Mouse (Mus musculus) heart, embryonic 11.5 days (tissue): ENCODE data around the gene Tctn1. TPM values are rescaled to one million over a fixed set of nuclear protein-coding genes. Genes with fewer than 3 reads are reported as not detected.

Experiments
- ATAC-seq: fragments of 200-750 bp; cut with Nextera tagmentation; replicated peaks from 2 replicates; pipeline ENCODE4 v1.8.0; 2017; ENCODE audit warnings: moderate library complexity; ENCODE audit not compliant: insufficient number of reproducible peaks, low FRiP score, low TSS enrichment
- H3K27ac ChIP-seq: fragments of 300-500 bp; sonication (generic); 2 replicates; pipeline ENCODE4 v1.5.1; 2014; ENCODE audit warnings: mild to moderate bottlenecking, low read depth, low read length
- H3K27me3 ChIP-seq: fragments of 300-500 bp; sonication (generic); 2 replicates; pipeline ENCODE4 v1.6.1; 2014; ENCODE audit warnings: mild to moderate bottlenecking, low read length, mixed read lengths; ENCODE audit not compliant: control insufficient read depth, insufficient read depth
- H3K36me3 ChIP-seq: fragments of 300-500 bp; sonication (generic); 2 replicates; pipeline ENCODE4 v1.6.1; 2014; ENCODE audit warnings: mild to moderate bottlenecking, low read length, moderate library complexity, mixed read lengths; ENCODE audit not compliant: control insufficient read depth, insufficient read depth
- H3K4me1 ChIP-seq: fragments of 300-500 bp; sonication (generic); 2 replicates; pipeline ENCODE4 v1.6.1; 2014; ENCODE audit warnings: low read length; ENCODE audit not compliant: control insufficient read depth, insufficient read depth
- H3K4me2 ChIP-seq: fragments of 300-500 bp; sonication (generic); 2 replicates; pipeline ENCODE4 v1.6.1; 2014; ENCODE audit warnings: mild to moderate bottlenecking, moderate library complexity
- H3K4me3 ChIP-seq: fragments of 300-500 bp; sonication (generic); 2 replicates; pipeline ENCODE4 v1.5.1; 2014; ENCODE audit warnings: low read depth, low read length
- H3K9ac ChIP-seq: fragments of 300-500 bp; sonication (generic); 2 replicates; pipeline ENCODE4 v1.6.1; 2014; ENCODE audit warnings: mild to moderate bottlenecking, low read depth, low read length, moderate library complexity
- H3K9me3 ChIP-seq: fragments of 300-500 bp; sonication (generic); replicated peaks from 2 replicates; pipeline ENCODE4 v1.6.1; 2016; ENCODE audit warnings: low read length; ENCODE audit not compliant: control insufficient read depth
- WGBS: fragments of 180-500 bp; shearing (Covaris S2); extraction: QIAGEN DNeasy Blood & Tissue Kit; methylation state at CpG from one replicate; pipeline ENCODE4 v1.1.7; 2014; ENCODE audit not compliant: insufficient replicate concordance; 5-methylcytosine and 5-hydroxymethylcytosine counted together
- polyA plus RNA-seq: library from polyadenylated mRNA; unstranded; fragments of >200 nt; fragmentation: Nextera tagmentation; extraction: Ambion mirVana; gene quantifications from 2 replicates; pipeline ENCODE4 v1.2.1, GENCODE M21; 2014

The Tctn1 gene
- polyA plus RNA-seq, 1 experiment from 2014 or later = 2.2 TPM

DNA sequence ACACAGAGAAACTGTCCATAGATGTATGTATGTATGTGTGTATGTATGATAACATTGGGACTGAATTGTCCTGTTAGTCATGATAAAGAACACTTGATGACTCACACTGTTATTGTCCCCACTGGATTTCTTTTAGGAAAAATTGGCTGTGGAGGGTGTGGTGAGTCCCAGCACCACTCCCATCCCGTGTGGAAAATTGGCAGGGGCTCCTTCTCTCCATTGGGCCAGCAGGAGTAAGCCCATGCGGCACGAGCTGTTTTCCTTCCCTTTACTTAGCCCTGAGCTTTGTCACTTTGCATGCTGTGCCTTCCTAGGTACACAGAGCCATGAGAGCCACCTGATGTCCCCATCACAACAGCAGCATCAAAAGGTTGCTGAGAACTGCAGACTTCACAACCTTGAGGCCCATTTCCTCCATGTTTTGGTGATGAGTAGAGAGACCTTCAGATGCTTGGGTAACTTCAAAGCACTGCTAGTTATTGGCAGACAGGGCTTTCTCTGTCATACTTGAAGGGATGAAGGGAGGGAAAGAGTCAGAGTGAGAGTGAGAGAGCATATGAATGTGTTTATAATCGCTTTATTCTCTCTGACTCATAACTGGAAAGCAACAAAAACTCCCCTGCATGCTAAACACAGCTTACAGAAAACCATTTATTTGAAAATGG, 24.0 kb upstream of the Tctn1 start:
- Histone ChIP-seq H3K36me3 (no peaks in the 10 kb centered on the region; the same call in 1 of the 2 replicates), H3K4me1 (peaks cover 41% of the 10 kb centered on the region), H3K27ac (no peak overlapping the region), H3K4me3 (no peak overlapping the region), H3K9ac (no peak overlapping the region), H3K4me2 (no peak overlapping the region), H3K27me3 (no peaks in the 10 kb centered on the region), H3K9me3 (no peaks in the 10 kb centered on the region)
- 81% methylated on average over 4 of the region's 4 CpGs for WGBS
- ATAC-seq = no peak

DNA sequence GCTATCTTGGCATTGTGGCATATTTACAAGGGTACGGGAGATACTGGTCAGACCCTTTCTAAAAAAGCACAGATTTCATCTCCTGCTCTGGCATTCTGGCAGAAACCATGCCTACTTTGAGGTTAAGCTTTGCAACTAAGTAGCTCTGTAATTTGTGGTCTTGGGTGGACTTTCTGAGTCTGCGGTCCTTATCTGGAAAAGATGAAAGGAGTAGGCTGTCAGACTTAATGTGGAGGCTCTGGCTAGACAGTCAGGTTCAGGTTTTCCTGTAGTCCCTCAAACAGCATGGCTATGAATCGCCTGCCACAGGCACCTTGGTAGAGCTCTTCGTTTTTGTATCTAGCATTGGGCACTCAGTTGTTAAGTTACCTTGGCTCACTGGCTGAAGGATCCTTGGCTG, 22.8 kb upstream of the Tctn1 start:
- H3K9ac ChIP-seq = no peak overlapping the region
- WGBS = 71% methylated on average over 4 of the region's 4 CpGs
- H3K27me3 ChIP-seq = no peaks in the 10 kb centered on the region
- ATAC-seq = no peak
- H3K4me3 ChIP-seq = no peak overlapping the region
- H3K36me3 ChIP-seq = no peaks in the 10 kb centered on the region
- no peak overlapping the region for H3K27ac ChIP-seq
- H3K9me3 ChIP-seq = no peaks in the 10 kb centered on the region
- peaks cover 29% of the 10 kb centered on the region for H3K4me1 ChIP-seq
- no peak overlapping the region for H3K4me2 ChIP-seq

DNA sequence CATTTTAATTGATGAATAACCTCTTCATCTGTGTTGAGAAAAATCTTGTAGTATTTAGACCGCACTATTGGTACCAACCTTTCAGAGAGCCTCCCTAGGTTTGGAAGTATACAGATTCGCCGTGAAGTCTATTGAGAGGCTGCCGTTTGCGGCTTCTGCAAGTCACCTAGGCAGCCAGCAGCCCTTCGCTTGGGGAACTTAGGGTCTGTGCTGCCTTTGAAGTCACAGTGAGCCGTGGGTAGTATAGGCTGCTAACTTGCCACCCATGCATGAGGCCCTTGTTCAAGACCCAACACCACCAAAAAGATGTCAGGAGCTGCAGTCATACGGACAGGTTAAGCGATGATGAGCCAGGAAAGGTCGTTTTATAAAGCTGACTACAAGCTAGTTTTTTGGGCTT, 21.9 kb upstream of the Tctn1 start:
- Histone ChIP-seq H3K4me1 (peaks cover 21% of the 10 kb centered on the region), H3K27ac (no peak overlapping the region), H3K4me2 (peak overlapping the region; percentile 98), H3K9me3 (no peaks in the 10 kb centered on the region), H3K9ac (no peak overlapping the region), H3K4me3 (peak overlapping the region; percentile 99), H3K36me3 (no peaks in the 10 kb centered on the region), H3K27me3 (no peaks in the 10 kb centered on the region)
- 84% methylated on average over 10 of the region's 10 CpGs for WGBS
- ATAC-seq = no peak

DNA sequence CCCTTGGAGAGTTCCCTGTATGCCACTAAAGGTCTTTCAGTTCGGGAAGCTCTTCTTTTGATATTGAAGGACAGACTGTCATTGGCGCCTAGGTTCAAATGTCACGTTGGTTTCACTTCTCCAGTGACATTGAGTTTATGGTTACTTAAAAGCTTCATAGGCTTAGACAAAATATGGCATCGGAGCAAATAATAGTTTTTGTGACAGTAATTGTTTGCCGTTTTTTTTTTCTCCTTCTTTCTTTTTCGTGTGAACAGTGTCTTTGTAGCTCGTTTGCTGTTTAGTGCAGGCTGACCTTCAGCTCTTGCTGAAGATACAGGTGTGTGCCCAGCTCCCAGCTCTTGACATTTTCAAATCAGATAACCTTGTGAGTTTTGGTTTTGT, 21.5 kb upstream of the Tctn1 start:
- Histone ChIP-seq H3K27ac (peak overlapping the region; percentile 71; the same call in 1 of the 2 replicates), H3K9ac (peak overlapping the region; percentile 93), H3K27me3 (no peaks in the 10 kb centered on the region), H3K9me3 (no peaks in the 10 kb centered on the region), H3K36me3 (no peaks in the 10 kb centered on the region), H3K4me2 (peak overlapping the region; percentile 98), H3K4me3 (peak overlapping the region; percentile 99), H3K4me1 (peaks cover 19% of the 10 kb centered on the region)
- 50% methylated on average over 7 of the region's 7 CpGs for WGBS
- ATAC-seq = no peak

DNA sequence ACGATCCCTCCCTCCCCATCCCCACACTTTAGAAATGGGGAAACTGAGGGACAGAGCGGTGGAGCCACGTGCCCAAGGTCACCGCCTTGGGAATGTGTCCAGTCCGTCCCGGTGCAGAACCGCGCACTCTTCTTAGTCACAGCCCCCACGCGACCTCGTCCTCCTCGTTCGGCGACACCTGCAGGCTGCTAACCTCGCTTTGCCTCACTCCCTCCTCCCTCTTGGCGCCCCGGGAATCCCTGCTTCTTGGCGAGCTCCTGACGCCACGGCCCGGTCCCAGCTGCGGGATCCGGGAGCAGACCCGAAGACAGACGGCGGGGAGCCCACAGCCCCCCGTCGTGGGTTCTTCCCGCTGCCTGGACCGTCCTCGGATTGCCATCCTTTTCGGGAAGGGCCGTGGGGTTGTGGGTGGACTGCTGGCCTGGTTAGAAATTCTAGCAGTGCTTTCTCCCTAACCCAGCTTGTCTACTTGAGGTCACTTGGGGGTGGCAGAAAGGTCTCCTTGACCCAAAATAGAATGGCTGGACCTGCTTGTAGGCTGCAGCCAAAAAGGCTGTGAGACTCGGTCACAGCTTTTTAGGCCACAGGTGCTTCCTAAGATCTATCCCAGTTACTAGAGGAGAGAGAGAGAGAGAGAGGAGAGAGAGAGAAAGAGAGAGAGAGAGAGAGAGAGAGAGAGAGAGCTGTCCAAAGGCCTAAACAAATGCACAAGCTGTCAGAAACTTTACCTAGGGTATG, 20.9 kb upstream of the Tctn1 start:
- Histone ChIP-seq H3K4me1 (peaks cover 25% of the 10 kb centered on the region), H3K9me3 (no peaks in the 10 kb centered on the region), H3K36me3 (no peaks in the 10 kb centered on the region), H3K4me2 (peak overlapping the region; percentile 98), H3K4me3 (peak overlapping the region; percentile 99), H3K9ac (peak overlapping the region; percentile 93), H3K27me3 (no peaks in the 10 kb centered on the region), H3K27ac (peak overlapping the region; percentile 71)
- 1% methylated on average over 34 of the region's 34 CpGs for WGBS
- ATAC-seq = peak; percentile 48; the same call in 1 of the 2 replicates

GRCm38 (mm10) chr5:122284183-122285028, 20.1 kb upstream of the Tctn1 start, which contains the start of gene Pptc7:
Pptc7 (plus strand) TSS chr5:122284365.
- WGBS = under 1% methylated on average over 83 of the region's 114 CpGs
- Histone ChIP-seq H3K4me1 (peaks cover 30% of the 10 kb centered on the region), H3K36me3 (no peaks in the 10 kb centered on the region), H3K4me3 (peak within 1 kb of the TSS; percentile 99), H3K27ac (peak within 1 kb of the TSS; percentile 71), H3K9me3 (no peaks in the 10 kb centered on the region), H3K27me3 (no peaks in the 10 kb centered on the region), H3K4me2 (peak within 1 kb of the TSS; percentile 98), H3K9ac (peak within 1 kb of the TSS; percentile 93)
- peak; percentile 94 for ATAC-seq

GRCm38 (mm10) chr5:122283828-122284182, 19.5 kb upstream of the Tctn1 start:
- Histone ChIP-seq H3K27ac (no peak overlapping the region), H3K4me3 (peak overlapping the region; percentile 99), H3K9ac (no peak overlapping the region), H3K36me3 (no peaks in the 10 kb centered on the region), H3K4me2 (peak overlapping the region; percentile 98), H3K27me3 (no peaks in the 10 kb centered on the region), H3K9me3 (no peaks in the 10 kb centered on the region), H3K4me1 (peaks cover 30% of the 10 kb centered on the region)
- 26% methylated on average over 2 of the region's 2 CpGs for WGBS
- ATAC-seq = no peak

- ATAC-seq = no peak
- H3K9ac ChIP-seq = peak overlapping the region; percentile 49
- no peaks in the 10 kb centered on the region for H3K27me3 ChIP-seq
- H3K36me3 ChIP-seq = no peaks in the 10 kb centered on the region
- WGBS = 24% methylated on average over 19 of the region's 19 CpGs
- H3K4me3 ChIP-seq = no peak overlapping the region
- H3K27ac ChIP-seq = no peak overlapping the region
- H3K4me2 ChIP-seq = peak overlapping the region; percentile 51
- H3K9me3 ChIP-seq = no peaks in the 10 kb centered on the region
- peaks cover 18% of the 10 kb centered on the region for H3K4me1 ChIP-seq
Measured at GRCm38 (mm10) chr5:122280827-122281462, 16.7 kb upstream of the Tctn1 start.
